Mouse (Mus musculus) neural tube, postnatal 0 days (tissue): ENCODE data around the gene Rsu1. TPM values are rescaled to one million over a fixed set of nuclear protein-coding genes. Genes with fewer than 3 reads are reported as not detected.

ENCODE experiments used
- polyA plus RNA-seq: library from polyadenylated mRNA; unstranded; fragments of >200 nt; fragmentation: Nextera tagmentation; extraction: Ambion mirVana; gene quantifications from 2 replicates; pipeline ENCODE4 v1.2.1, GENCODE M21; 2015

Rsu1 gene
- polyA plus RNA-seq: 86.6 and 91.7 TPM in 2 replicates

DNA sequence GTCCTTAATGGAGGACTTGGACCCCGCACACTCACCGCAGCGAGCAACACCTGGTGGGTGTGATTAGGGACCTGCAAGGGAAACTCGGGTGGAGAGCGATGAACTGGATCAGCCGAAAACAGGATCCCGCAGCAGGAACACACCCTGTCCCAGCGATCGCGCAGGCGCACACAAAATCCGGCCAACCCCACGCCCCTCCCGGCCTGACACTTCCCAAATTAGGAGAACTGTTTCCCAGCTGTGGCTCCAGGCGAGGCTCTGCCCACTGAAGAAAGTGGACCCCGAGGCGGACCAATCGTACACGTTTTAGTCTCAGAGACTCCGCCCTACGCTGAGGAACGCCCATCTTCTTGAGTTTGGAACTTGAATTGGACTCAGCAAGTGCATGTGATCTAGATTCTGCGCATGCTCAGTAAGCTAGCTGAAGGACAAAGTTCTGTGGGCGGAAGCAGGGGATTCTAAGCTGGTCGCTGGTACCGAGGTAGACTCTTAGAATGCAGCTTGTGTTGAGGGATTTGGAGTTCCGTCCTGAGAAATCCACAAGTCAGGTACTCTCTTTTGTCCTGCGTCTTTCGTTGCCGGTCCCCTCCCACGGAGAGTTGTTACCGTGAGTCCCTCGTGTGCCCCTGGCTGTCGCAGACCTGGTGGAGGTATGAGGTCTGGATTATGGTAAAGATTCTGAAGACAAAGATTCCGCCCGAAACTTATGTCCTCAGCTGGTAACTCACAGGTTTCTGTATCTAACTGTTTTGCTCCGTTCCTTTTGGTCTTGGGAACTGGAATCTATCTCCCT is at the start of gene Rsu1:
Gene Rsu1, minus strand, starts transcription at position 251 of the 793 bp plus-strand sequence.

Other genes starting within 250 kb of the Rsu1 start
- 0.28 and 0.31 TPM in 2 replicates for gene Cubn, start 220.4 kb upstream of the Rsu1 start, polyA plus RNA-seq